Mouse (Mus musculus) liver, adult (tissue): ENCODE data around the gene Gpnmb.

Source experiments
- GATA4 ChIP-seq: IDR thresholded peaks from 2 replicates; pipeline ENCODE4 v1.6.1; 2014; ENCODE audit warnings: mild to moderate bottlenecking, low read length; ENCODE audit not compliant: insufficient replicate concordance

Gpnmb gene

DNA sequence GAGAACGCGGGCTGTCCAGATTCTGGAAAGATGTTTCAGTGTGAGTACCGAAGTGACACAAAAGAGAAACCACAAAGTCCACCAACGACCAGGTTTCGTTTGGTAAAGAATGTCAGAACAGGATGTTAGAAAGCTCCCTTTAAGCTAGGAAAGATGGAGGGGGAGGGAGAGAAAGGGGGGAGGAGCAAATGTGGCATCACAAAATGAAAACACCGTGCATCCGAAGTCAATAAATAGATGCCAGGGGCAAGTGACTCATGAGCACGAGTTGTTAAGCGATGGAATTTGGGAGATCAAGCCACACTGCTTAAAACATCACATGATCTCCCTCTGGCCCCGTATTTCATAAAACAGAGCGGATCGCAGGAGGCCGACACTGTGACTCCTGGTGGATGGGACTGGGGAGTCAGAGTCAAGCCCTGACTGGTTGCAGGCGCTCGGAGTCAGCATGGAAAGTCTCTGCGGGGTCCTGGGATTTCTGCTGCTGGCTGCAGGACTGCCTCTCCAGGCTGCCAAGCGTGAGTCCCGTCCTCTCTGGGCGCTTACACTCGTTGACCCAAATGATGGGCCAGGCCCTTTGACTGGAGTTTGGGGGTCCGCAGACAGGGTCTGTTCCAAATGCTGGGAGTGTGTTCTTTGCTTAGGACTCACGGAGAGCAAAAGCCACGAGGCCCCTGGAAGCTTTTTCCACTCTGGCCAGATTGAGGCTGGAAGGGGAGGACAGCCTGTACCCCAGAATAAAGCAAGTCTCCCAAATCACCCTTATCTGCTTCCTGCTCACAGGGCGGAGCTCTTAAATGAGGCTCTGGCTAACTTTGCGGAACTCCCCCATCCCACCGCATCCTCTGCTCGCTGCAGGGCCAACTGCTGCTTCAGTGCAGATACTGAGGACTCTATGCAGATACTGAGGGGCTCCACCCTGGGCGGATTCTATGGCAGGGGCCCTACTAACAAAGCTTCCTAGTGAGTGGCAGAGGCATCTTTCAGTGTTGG is at the start of gene Gpnmb:
TSS of gene Gpnmb (plus strand) at position 272 of the 993 bp plus-strand sequence.
- TF ChIP-seq GATA4, result no peak

DNA sequence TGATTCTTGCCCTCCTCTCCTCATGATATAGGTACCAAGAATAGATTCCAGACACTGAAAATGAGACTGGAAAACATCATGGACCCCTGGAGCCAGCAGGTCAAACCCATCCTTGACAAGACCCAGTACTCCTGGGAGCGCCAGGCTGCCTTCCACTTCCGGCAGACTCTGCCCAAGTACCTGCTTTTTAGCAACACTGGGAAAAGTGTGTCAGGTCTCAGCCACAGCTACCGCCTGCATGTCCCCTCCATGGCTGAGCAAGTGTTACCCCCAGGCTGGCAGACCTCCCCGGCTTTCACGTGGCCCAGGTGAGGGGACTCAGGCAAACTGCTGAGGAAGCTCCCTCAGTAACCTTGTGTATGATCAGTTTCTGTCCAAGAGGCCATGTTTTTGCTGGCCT is 46.4 kb upstream of the Gpnmb start:
- no peak for TF ChIP-seq GATA4

DNA sequence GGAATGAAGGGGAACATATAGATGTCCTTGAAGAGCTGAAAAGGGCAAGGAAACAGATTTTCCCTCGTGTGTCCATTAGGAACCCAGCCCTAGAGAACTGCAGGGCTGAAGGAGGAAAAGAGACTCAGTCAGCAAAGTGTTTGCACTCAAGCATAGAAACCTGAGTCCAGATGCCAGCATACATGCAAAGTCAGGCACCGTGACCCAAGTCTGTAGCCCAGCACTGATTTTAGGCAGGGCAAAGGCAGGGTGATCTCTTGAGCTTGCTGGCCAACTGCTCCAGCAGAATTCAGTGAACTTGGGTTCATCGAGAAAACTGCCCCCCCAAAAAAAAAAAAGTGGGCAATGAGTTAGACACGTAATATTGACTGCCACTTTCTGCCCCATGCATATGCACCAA is 44.4 kb upstream of the Gpnmb start:
- no peak for TF ChIP-seq GATA4

DNA sequence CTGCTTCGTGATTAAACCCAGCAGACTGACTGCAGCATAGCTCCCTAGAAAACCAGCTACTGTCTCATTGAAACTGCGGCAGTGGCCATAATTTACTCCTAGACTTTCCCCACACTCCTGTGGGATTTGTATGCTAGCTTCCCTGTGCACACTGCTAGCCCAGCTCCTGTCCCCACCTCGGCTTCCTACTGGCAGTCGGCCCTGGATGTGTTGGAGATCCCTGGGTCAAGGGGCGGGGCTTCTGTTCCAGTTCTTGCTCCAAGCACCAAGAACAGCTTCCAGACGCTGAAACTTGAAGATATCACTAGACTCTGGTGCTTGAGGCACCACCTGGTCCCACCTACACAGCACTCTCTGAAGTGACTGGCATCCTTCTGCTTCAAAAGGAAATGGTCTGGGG is 38.2 kb upstream of the Gpnmb start:
- TF ChIP-seq GATA4, result no peak

DNA sequence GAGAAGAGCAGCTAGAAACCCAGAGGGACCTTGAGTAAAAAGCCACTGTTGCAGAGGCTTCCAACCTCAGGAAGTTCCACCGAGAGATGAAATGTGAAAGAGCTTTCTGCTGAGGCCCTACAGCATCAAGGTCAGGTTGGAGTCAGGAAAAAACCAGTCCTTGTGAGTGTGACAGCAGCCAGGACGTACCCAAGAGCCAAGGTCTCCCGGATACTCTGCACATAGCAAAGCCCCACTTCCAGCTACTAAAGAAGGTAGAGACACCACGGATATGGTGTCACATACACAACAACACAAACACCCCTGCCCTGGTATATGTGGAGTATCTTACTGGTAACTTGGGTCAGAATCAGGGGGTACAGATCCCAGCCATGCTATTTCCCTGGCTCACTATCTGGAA is 37.5 kb upstream of the Gpnmb start:
- TF ChIP-seq GATA4, result no peak

DNA sequence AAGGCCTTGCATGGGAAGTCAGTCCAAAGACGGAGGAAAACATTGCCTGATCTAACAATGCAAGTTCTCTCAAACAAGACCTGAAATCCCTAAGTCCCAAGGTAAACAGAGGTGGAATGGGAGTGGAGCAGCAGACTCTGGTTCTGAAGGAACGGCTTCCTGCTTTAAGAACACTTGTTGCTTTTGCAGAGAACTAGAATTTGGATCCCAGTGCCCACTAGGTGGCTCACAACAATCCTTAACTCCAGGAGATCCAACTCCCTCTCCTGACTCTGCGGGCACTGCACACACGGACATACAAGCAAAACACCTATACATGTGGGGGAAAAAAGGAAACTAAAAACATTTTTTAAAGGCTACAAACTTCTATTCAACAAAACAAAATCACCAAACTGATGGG is 33.0 kb upstream of the Gpnmb start:
- TF ChIP-seq GATA4, result no peak

DNA sequence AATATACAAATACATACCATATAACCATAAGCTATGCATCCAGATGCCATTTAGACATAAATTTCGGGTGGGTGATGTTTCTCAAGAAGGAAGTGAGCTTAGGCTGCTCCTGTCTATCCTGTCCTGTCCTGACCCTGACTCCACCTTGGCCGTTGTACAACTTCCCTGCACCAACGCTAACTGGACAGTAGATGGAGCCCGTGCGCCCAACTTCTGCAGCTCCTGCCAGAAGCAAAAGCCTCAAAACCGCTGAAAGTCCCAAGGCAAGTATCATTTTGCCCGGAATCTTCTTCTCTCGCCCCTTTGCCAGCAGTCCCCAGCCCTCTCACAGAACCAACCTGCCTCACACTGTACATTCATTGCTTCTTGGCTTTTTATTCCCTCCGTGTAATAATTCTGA is 28.4 kb upstream of the Gpnmb start:
- TF ChIP-seq GATA4, result no peak

DNA sequence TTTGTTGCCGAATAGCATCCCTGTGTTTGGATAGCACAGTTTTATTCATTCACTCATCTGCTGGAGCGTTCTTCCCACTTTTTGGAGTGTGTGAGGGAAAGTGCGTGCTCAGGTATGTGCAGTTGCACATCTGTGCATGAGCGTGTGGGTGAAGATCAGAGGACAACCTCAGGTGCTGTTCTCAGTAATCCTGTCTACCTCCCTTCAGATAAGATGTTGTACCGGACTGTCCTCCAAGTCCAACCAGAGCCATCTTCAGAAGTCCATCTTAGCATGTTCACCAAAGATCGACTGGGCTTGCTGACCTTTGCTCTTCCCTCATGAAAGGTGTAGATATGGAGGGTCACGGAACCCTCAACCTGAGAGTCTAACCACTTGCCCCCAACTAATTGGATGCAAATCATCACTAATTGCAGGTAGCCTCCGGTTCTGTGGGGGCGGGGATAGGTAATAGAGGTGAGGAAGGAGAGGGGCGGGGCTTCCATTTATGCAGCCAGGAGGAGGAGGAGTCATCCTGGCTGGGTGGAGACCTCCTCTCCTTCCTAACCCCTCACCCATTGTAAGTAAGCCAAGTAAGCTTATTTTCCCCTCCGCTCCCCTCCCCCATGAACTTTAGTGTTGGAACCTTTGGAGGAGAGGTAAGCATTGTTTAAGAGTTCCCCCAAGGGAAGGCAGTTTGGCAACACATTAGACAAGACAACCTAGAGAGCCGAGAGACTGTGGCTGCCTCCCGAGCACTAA is 27.8 kb upstream of the Gpnmb start:
- no peak for TF ChIP-seq GATA4

DNA sequence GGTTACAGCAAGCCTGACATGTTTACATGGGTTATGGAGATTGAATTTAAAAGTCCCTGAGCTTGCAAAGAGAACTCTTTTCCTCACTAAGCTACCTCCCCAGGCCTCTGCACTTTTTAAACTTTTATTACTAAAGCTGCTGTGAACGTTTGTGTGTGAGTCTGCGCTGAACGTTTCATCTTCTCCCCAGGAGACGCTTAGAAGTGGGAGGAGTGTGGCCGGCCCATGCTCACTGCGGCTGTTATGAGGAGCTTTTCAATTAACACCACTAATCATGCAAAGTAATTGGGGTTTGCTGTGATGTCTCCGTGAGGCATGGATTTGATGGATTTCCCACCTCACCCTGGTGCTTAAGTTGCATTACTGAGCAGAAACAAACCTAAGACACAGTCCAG is 27.2 kb upstream of the Gpnmb start:
- no peak for TF ChIP-seq GATA4

DNA sequence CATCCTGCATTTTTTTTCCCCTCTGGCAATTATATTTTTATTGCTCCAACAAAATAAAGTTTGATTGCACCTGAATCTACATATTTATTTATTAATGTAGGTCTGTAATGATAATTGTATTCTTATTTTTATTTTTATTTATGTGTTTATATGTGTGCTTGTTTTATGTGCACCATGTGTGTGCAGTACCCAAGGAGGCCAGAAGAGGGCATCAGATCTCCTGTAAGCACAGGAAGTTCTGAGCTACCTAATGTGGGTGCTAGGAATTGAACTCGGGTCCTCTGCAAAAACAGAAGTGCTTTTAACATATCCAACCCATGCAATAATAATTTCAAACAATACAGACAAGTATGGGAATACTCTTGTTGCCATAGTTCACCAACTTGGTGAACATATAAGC is 26.7 kb upstream of the Gpnmb start:
- no peak for TF ChIP-seq GATA4

DNA sequence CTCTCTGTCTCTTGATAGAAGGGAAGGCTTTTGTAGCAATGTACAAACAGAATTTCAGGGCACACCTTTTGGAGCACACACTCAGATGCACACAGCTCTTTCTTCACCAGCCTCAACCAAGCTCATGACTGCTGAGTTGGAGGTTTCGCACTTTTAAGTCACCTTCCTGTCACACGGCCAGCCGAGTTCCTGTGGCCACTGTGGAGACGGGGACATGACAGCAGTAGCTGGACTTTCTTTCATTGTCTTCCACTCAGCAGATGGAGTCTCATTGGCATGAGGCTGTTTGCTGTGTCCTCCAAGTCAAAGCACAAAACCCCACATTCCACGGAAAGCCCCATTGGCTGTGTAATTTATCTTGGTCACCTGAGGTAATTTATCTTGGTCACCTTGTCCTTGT is 25.2 kb upstream of the Gpnmb start:
- TF ChIP-seq GATA4, result no peak

DNA sequence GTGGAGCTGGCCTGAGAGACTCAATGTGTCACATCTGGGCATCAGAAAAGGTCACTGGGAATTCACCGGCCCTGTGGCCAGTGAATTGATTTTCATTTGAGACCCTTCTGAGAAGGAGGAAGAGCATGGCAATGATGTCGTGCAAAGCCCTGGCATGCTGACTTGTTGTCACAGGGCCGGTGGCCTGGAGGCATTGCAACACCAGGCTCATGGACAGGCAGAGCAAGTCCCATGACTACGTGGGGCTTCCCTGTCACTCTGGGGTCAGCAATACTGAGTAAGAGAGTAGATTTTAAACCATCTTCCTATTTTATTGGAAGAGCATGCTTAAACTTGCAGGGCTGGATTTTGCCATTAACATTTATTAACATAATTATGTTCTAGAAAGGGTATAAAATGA is 23.3 kb upstream of the Gpnmb start:
- TF ChIP-seq GATA4, result no peak

DNA sequence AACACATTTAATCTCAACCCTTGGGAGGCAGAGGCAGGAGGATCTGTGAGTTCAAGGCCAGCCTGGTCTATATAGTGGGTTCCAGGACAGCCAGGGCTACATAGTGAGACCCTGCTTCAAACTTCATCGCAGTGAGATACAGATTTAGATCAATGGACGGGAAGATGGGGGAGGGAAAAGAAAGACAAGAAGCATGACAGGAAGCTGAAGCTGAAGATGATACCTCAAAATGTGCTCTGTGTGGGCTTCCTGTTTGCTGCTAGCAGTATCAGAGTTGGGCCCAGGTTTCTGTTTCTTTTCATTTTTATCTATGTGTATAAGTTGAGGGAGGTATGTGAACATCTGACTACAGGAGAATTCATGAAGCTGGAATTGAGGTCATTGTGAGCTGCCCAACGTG is 22.9 kb upstream of the Gpnmb start:
- no peak for TF ChIP-seq GATA4

DNA sequence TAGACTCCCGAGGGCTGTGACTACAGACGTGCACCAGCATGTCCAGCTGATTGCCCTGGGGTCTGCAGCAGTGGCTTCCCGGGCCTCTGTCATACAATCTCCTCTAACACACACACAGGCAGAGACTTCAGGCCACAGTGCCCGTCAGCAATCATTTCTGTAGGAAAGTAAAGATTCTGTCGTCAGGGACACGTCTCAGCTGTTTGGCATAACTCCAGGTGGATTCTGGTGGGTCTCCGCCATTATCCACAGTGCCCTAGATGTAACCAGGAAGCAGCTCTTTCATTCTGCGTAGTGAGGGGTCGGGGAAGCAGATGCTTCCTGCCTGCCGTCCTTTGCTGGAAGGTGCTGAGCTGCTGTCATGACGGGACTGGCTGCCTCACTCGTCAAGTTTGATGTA is 19.2 kb upstream of the Gpnmb start:
- no peak for TF ChIP-seq GATA4

DNA sequence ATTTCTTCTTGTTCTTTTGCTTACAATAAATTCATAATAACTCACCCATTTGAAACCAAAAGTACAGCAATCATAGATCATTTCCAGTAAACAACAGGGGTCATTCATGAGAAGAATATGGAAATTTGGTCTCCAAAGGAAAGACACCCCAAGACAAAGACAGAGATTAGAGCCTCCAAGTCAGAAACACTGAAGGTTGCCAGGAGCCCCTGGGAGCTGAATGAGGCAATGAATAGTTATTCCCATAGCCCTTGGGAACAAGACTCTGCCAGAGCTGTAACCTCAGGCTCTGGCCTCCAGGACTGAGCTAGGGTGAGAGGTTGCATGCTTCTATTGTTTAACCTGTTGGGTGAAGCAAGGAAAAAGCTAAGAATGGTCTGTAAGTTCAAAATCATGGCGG is 17.0 kb upstream of the Gpnmb start:
- no peak for TF ChIP-seq GATA4
